Mouse (Mus musculus): ENCODE measurements at regions not wholly inside any gene's neighbourhood (a gene's known extent, or its start where the extent isn't known, plus 50 kb on each side); places are given as distances from the start of the nearest gene placed in this dataset.

DNA sequence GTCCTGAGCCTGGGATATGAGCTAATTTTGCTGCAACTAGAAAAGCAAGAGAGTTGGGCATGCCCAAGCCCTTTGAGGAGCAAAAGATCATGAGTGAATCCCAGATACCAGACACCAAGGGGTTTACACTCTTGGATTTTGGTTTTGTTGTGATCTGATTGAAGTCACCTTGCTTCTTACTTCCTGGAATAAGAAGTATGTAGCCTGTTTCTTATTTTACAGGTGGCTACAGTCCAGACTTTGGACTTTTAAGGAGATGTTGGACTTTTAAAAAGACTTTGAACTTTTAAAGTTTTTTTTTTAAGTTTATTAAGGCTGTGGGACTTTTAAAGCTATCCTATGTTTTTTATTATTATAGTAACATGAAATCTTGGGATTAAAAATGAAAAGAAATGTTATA, 332.0 kb upstream of the Hs6st1 start:
- ATAC-seq = no peak
- Histone ChIP-seq H3K36me3 (ENCODE audit: control insufficient read depth, insufficient read depth) (no peaks in the 10 kb centered on the region), H3K27ac (ENCODE audit: low read length) (no peak overlapping the region), H3K9me3 (ENCODE audit: control insufficient read depth, low read length) (peaks cover 4% of the 10 kb centered on the region; the same call in 1 of the 2 replicates), H3K4me3 (replicated peaks; ENCODE audit: low read length) (no peak overlapping the region), H3K4me2 (ENCODE audit: low read length) (no peak overlapping the region), H3K27me3 (replicated peaks; ENCODE audit: control insufficient read depth, insufficient read depth, low read length) (no peaks in the 10 kb centered on the region), H3K9ac (replicated peaks; ENCODE audit: low read depth, low read length) (no peak overlapping the region), H3K4me1 (replicated peaks; ENCODE audit: control insufficient read depth, insufficient read depth, low read length) (no peaks in the 10 kb centered on the region)

DNA sequence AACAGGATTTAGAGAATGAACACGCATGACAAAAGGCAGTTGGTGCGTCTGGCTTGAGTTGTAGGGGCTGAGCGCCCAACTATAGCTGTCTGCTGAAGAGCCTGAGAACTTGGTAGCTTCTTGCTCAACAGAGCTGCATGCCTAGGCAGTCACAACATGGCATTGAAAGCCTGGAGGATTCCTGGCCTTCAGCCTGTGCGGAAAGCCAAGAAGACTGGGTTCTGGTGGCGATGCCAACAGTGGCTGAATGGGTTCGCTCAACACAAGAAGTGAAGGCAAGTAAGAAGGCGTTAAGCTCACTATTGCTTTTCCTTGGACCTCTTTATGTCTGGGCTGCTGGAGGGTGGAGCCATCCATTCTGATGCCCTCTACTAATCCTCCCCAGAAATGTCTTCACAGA, 318.6 kb upstream of the Hs6st1 start:
- Histone ChIP-seq H3K27ac (ENCODE audit: low read length) (no peak overlapping the region), H3K4me1 (replicated peaks; ENCODE audit: control insufficient read depth, insufficient read depth, low read length) (peaks cover 14% of the 10 kb centered on the region), H3K36me3 (ENCODE audit: control insufficient read depth, insufficient read depth) (no peaks in the 10 kb centered on the region), H3K4me2 (ENCODE audit: low read length) (no peak overlapping the region), H3K9me3 (ENCODE audit: control insufficient read depth, low read length) (no peaks in the 10 kb centered on the region), H3K9ac (replicated peaks; ENCODE audit: low read depth, low read length) (no peak overlapping the region), H3K27me3 (replicated peaks; ENCODE audit: control insufficient read depth, insufficient read depth, low read length) (0 out of 2 replicates have a peak, but pooled peaks cover 2% of the 10 kb centered on the region), H3K4me3 (replicated peaks; ENCODE audit: low read length) (no peak overlapping the region)
- WGBS = 70% methylated on average over 7 of the region's 7 CpGs
- ATAC-seq = peak; percentile 53

DNA sequence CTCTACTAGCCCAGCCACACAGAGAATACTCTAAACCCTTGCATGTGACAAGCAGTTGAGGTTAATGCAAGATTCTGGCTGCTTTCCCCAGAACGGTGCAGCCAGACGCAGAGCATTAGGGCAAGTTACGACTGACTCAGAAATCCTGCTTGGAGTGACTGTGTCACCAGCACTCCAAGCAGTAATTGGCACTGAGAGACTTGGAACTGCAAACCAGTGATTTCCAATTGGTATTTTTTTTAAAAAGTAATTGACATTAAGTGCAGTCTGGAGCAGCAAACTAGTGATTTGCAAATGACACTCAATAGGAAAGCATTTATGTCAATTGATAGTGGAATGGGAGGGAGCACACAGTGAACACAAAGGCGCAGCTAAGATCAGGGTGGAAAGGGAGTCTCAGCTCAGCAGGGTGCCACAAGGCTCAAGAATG, 318.1 kb upstream of the Hs6st1 start:
- peaks cover 14% of the 10 kb centered on the region for H3K4me1 ChIP-seq (replicated peaks; ENCODE audit: control insufficient read depth, insufficient read depth, low read length)
- H3K9me3 ChIP-seq (ENCODE audit: control insufficient read depth, low read length) = no peaks in the 10 kb centered on the region
- H3K4me2 ChIP-seq (ENCODE audit: low read length) = no peak overlapping the region
- no peak overlapping the region for H3K4me3 ChIP-seq (replicated peaks; ENCODE audit: low read length)
- ATAC-seq = peak; percentile 90
- H3K9ac ChIP-seq (replicated peaks; ENCODE audit: low read depth, low read length) = no peak overlapping the region
- 7% methylated on average over 4 of the region's 4 CpGs for WGBS
- no peaks in the 10 kb centered on the region for H3K36me3 ChIP-seq (ENCODE audit: control insufficient read depth, insufficient read depth)
- peak overlapping the region; percentile 39; the same call in 1 of the 2 replicates for H3K27ac ChIP-seq (ENCODE audit: low read length)
- 0 out of 2 replicates have a peak, but pooled peaks cover 2% of the 10 kb centered on the region for H3K27me3 ChIP-seq (replicated peaks; ENCODE audit: control insufficient read depth, insufficient read depth, low read length)

DNA sequence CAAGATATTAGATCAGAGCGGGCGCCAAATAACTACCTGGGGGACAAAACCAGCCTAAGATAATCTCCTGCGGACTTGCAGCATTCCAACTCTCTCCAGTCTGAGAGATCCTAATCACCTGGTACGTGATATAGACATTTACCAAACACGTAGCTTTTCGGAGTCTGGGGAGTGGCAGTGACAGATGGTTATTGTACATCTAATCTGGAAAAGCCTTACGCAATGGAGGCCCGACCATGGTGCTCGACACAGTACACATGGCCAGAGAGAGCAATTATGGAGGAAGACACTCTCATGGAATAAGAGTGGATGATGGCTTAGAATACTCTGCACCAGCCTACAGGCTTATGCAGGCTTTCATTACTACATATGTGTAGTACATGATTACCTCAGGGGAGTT, 315.6 kb upstream of the Hs6st1 start:
- no peak overlapping the region for H3K27ac ChIP-seq (ENCODE audit: low read length)
- ATAC-seq = no peak
- H3K9me3 ChIP-seq (ENCODE audit: control insufficient read depth, low read length) = no peaks in the 10 kb centered on the region
- H3K9ac ChIP-seq (replicated peaks; ENCODE audit: low read depth, low read length) = no peak overlapping the region
- H3K36me3 ChIP-seq (ENCODE audit: control insufficient read depth, insufficient read depth) = no peaks in the 10 kb centered on the region
- peaks cover 14% of the 10 kb centered on the region for H3K4me1 ChIP-seq (replicated peaks; ENCODE audit: control insufficient read depth, insufficient read depth, low read length)
- H3K4me2 ChIP-seq (ENCODE audit: low read length) = no peak overlapping the region
- H3K27me3 ChIP-seq (replicated peaks; ENCODE audit: control insufficient read depth, insufficient read depth, low read length) = no peaks in the 10 kb centered on the region
- H3K4me3 ChIP-seq (replicated peaks; ENCODE audit: low read length) = no peak overlapping the region
- WGBS = 94% methylated on average over 9 of the region's 9 CpGs

DNA sequence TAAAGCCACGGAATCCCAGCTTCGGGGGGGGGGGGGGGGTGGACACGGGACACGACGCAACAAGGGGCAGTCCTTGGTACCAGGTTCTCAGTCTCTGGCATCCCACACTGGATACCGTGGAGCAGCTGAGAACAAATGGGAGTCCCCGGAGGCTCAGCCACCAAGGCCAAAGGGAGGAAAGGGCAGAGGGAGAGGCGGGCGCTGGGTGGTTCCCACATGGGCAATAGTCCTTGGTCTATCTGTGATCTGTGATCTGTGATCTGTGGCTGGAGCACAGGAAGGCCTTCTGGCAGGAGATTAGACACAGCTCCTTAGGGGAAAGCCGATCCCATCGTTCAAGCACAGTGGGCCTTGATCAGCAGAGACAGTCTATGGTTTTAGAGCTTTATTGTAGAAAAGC, 314.0 kb upstream of the Hs6st1 start:
- H3K27me3 ChIP-seq (replicated peaks; ENCODE audit: control insufficient read depth, insufficient read depth, low read length) = no peaks in the 10 kb centered on the region
- no peak overlapping the region for H3K4me2 ChIP-seq (ENCODE audit: low read length)
- no peaks in the 10 kb centered on the region for H3K36me3 ChIP-seq (ENCODE audit: control insufficient read depth, insufficient read depth)
- H3K4me3 ChIP-seq (replicated peaks; ENCODE audit: low read length) = no peak overlapping the region
- no peak for ATAC-seq
- WGBS = 97% methylated on average over 10 of the region's 11 CpGs
- H3K27ac ChIP-seq (ENCODE audit: low read length) = no peak overlapping the region
- peaks cover 14% of the 10 kb centered on the region for H3K4me1 ChIP-seq (replicated peaks; ENCODE audit: control insufficient read depth, insufficient read depth, low read length)
- no peak overlapping the region for H3K9ac ChIP-seq (replicated peaks; ENCODE audit: low read depth, low read length)
- H3K9me3 ChIP-seq (ENCODE audit: control insufficient read depth, low read length) = no peaks in the 10 kb centered on the region

DNA sequence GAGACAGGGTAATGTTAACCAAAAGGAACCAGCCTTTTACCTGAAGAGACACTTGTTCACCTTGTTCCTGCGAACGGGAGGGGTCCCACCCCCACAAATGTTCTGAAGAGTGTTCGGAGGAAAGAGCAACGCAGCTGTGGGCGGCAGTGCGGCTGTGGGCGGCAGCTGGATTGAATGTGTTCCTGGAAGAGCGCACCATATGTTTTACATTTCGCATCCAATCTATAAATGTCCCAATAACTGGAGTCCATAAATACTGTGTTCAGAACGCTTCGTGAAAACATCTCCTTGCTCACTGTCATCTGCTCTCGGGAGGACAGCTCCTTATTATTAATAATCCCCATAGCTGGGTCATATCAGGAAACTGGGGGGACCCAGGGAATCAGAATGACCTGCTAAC, 309.2 kb upstream of the Hs6st1 start:
- 88% methylated on average over 12 of the region's 12 CpGs for WGBS
- Histone ChIP-seq H3K27me3 (replicated peaks; ENCODE audit: control insufficient read depth, insufficient read depth, low read length) (no peaks in the 10 kb centered on the region), H3K4me1 (replicated peaks; ENCODE audit: control insufficient read depth, insufficient read depth, low read length) (no peaks in the 10 kb centered on the region), H3K9me3 (ENCODE audit: control insufficient read depth, low read length) (no peaks in the 10 kb centered on the region), H3K27ac (ENCODE audit: low read length) (no peak overlapping the region), H3K4me3 (replicated peaks; ENCODE audit: low read length) (no peak overlapping the region), H3K36me3 (ENCODE audit: control insufficient read depth, insufficient read depth) (no peaks in the 10 kb centered on the region), H3K9ac (replicated peaks; ENCODE audit: low read depth, low read length) (no peak overlapping the region), H3K4me2 (ENCODE audit: low read length) (no peak overlapping the region)
- no peak for ATAC-seq

DNA sequence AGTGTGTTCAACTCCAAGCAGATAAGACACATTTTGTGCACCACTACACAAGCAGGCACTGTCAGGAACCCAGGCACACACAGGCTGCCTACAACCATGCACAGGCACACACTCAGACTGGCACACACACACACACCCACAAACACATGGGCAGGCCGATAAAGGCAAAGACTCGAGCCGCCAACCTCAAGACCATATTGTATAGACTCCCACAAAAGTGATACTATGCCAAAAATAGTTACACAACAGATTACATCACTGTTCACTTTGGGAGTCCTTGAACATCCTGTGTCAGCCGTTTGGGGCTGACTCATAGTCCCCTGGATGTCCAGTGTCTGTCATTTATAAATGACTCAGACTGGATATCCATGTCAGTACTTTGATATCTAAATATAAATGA, 308.6 kb upstream of the Hs6st1 start:
- H3K4me3 ChIP-seq (replicated peaks; ENCODE audit: low read length) = no peak overlapping the region
- H3K4me2 ChIP-seq (ENCODE audit: low read length) = no peak overlapping the region
- WGBS = 81% methylated on average over 4 of the region's 4 CpGs
- no peaks in the 10 kb centered on the region for H3K36me3 ChIP-seq (ENCODE audit: control insufficient read depth, insufficient read depth)
- no peaks in the 10 kb centered on the region for H3K27me3 ChIP-seq (replicated peaks; ENCODE audit: control insufficient read depth, insufficient read depth, low read length)
- no peak overlapping the region for H3K9ac ChIP-seq (replicated peaks; ENCODE audit: low read depth, low read length)
- no peaks in the 10 kb centered on the region for H3K4me1 ChIP-seq (replicated peaks; ENCODE audit: control insufficient read depth, insufficient read depth, low read length)
- no peaks in the 10 kb centered on the region for H3K9me3 ChIP-seq (ENCODE audit: control insufficient read depth, low read length)
- ATAC-seq = no peak
- no peak overlapping the region for H3K27ac ChIP-seq (ENCODE audit: low read length)

DNA sequence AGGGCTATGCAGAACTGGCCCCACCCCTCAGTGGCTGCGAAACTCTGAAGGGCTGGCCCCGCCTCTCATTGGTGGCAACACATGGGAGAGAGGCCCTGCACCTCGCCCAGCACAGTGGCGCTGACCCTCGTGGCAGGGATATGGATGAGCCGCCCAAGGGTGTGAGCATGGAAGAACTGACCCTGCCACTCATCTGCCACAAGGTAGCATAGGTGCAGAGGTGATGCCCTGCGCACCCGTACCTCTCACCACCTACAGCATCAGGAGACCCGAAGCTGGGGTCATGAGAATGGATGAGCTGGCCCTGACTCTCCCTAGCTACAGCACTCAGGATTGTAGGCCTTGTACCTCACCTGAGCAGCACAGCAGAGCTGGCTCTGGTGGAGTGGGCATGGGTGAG, 305.1 kb upstream of the Hs6st1 start:
- 91% methylated on average over 9 of the region's 9 CpGs for WGBS
- no peak overlapping the region for H3K27ac ChIP-seq (ENCODE audit: low read length)
- no peak for ATAC-seq
- H3K9ac ChIP-seq (replicated peaks; ENCODE audit: low read depth, low read length) = no peak overlapping the region
- H3K4me2 ChIP-seq (ENCODE audit: low read length) = no peak overlapping the region
- H3K9me3 ChIP-seq (ENCODE audit: control insufficient read depth, low read length) = no peaks in the 10 kb centered on the region
- no peaks in the 10 kb centered on the region for H3K4me1 ChIP-seq (replicated peaks; ENCODE audit: control insufficient read depth, insufficient read depth, low read length)
- no peaks in the 10 kb centered on the region for H3K27me3 ChIP-seq (replicated peaks; ENCODE audit: control insufficient read depth, insufficient read depth, low read length)
- H3K36me3 ChIP-seq (ENCODE audit: control insufficient read depth, insufficient read depth) = no peaks in the 10 kb centered on the region
- H3K4me3 ChIP-seq (replicated peaks; ENCODE audit: low read length) = no peak overlapping the region

DNA sequence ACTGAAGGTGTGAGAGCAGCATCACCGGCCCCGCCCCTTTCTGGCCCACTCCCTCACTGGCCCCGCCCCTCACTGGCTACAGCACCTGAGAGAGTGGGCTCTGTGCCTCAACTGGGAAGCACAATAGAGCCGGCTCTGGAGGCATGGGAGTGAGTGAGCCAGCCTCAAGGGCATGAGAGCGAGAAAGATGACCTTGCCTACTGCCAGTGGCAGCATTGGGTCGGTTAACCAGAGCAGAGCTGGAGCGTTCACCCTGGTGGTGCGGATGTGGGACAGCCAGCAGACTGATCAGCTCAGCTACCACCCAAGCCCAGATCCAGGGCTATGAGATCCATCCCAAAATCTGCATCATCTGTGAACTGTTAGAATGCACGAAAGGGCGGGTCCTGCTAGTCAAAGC, 304.7 kb upstream of the Hs6st1 start:
- no peaks in the 10 kb centered on the region for H3K4me1 ChIP-seq (replicated peaks; ENCODE audit: control insufficient read depth, insufficient read depth, low read length)
- 82% methylated on average over 10 of the region's 10 CpGs for WGBS
- H3K36me3 ChIP-seq (ENCODE audit: control insufficient read depth, insufficient read depth) = no peaks in the 10 kb centered on the region
- no peaks in the 10 kb centered on the region for H3K9me3 ChIP-seq (ENCODE audit: control insufficient read depth, low read length)
- ATAC-seq = no peak
- H3K4me2 ChIP-seq (ENCODE audit: low read length) = no peak overlapping the region
- H3K9ac ChIP-seq (replicated peaks; ENCODE audit: low read depth, low read length) = no peak overlapping the region
- H3K27me3 ChIP-seq (replicated peaks; ENCODE audit: control insufficient read depth, insufficient read depth, low read length) = no peaks in the 10 kb centered on the region
- no peak overlapping the region for H3K4me3 ChIP-seq (replicated peaks; ENCODE audit: low read length)
- no peak overlapping the region for H3K27ac ChIP-seq (ENCODE audit: low read length)

DNA sequence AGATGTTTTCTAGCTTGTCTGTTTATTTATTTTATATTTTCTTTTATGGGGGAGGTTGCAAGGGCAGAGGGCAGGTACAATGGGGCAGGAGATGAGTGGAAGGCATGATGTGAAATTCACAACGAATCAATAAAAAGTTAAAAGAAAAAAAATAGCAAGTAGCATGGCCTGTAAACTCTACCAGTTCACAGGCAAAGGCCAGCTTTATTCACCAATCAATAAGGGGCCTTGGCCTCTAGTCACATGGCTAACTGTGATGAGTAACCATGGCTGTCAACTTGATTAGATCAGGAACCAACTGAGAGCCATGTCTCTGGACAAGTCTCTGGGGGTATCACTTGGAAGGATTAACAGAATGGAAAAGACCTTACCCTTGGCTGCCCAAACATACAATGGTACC, 304.1 kb upstream of the Hs6st1 start:
- 87% methylated on average over 1 of the region's 1 CpGs for WGBS
- ATAC-seq = no peak
- no peaks in the 10 kb centered on the region for H3K27me3 ChIP-seq (replicated peaks; ENCODE audit: control insufficient read depth, insufficient read depth, low read length)
- H3K36me3 ChIP-seq (ENCODE audit: control insufficient read depth, insufficient read depth) = no peaks in the 10 kb centered on the region
- H3K9ac ChIP-seq (replicated peaks; ENCODE audit: low read depth, low read length) = no peak overlapping the region
- no peaks in the 10 kb centered on the region for H3K9me3 ChIP-seq (ENCODE audit: control insufficient read depth, low read length)
- H3K4me3 ChIP-seq (replicated peaks; ENCODE audit: low read length) = no peak overlapping the region
- no peak overlapping the region for H3K4me2 ChIP-seq (ENCODE audit: low read length)
- H3K27ac ChIP-seq (ENCODE audit: low read length) = no peak overlapping the region
- no peaks in the 10 kb centered on the region for H3K4me1 ChIP-seq (replicated peaks; ENCODE audit: control insufficient read depth, insufficient read depth, low read length)

Data from forebrain, embryonic 16.5 days (tissue).